Mouse (Mus musculus) forebrain, embryonic 10.5 days (tissue): ENCODE results near the gene Lmod2. TPM values are rescaled to one million over a fixed set of nuclear protein-coding genes. Genes with fewer than 3 reads are reported as not detected.

ENCODE experiments used
- polyA plus RNA-seq: library from polyadenylated mRNA; unstranded; fragments of >200 nt; fragmentation: Nextera tagmentation; extraction: Ambion mirVana; gene quantifications from 2 replicates; pipeline ENCODE4 v1.2.1, GENCODE M21; 2016

Gene Lmod2
- polyA plus RNA-seq, 1 experiment from 2014 or later = not detected

Other genes with a start within 250 kb of the Lmod2 start
- gene Iqub, start 82.7 kb upstream of the Lmod2 start, polyA plus RNA-seq = 0.07 and 0.19 TPM in 2 replicates
- 245 and 258 TPM in 2 replicates for gene Ndufa5, start 69.7 kb upstream of the Lmod2 start, polyA plus RNA-seq
- not detected in 2 replicates for gene Asb15, start 69.6 kb upstream of the Lmod2 start, polyA plus RNA-seq
- gene Wasl, start 67.2 kb downstream of the Lmod2 start, polyA plus RNA-seq = 56.1 and 56.9 TPM in 2 replicates
- not detected in 2 replicates for gene Hyal6, start 135.5 kb downstream of the Lmod2 start, polyA plus RNA-seq
- gene Hyal4, start 150.6 kb downstream of the Lmod2 start, polyA plus RNA-seq = not detected in 2 replicates
- gene Spam1, start 193.4 kb downstream of the Lmod2 start, polyA plus RNA-seq = not detected in 2 replicates